Mouse (Mus musculus) Patski (cell line): ENCODE data around the gene Susd5. TPM values are rescaled to one million over a fixed set of nuclear protein-coding genes. Genes with fewer than 3 reads are reported as not detected.

ENCODE experiments used
- ATAC-seq: fragments of 100-300 bp; one replicate; pipeline ENCODE4 v1.8.0; 2021
- CTCF ChIA-PET: fragments of 350-600 bp; sonication (Branson Sonifier 250); formaldehyde crosslinking; loops from one replicate; lab custom pipeline; 2022; ENCODE audit warnings: inconsistent platforms; lab: Charles Lee
- POLR2A ChIA-PET: fragments of 350-600 bp; sonication (Branson Sonifier 250); formaldehyde crosslinking; loops from one replicate; lab custom pipeline; 2022; ENCODE audit warnings: antibody characterized with exemption, inconsistent platforms; lab: Charles Lee
- DNase-seq: peaks from one replicate; pipeline ENCODE4 v3.0.0-alpha.2; 2011; ENCODE audit warnings: low read depth, low spot score
- H3K27me3 ChIP-seq: fragments of 371-371 bp; one replicate; pipeline ENCODE4 v1.5.1; 2021
- CTCF ChIP-seq: fragments of 100-300 bp; IDR thresholded peaks from one replicate; pipeline ENCODE4 v1.5.1; 2021
- in situ Hi-C: fragments of 300-500 bp; cut with MboI; formaldehyde crosslinking; loops from 3 replicates; pipeline ENCODE4 v1.11.1; 2018; ENCODE audit warnings: low pct_unique_long_range_greater_than_20kb, mixed read lengths
- polyA plus RNA-seq: library from polyadenylated mRNA; unstranded; gene quantifications from one replicate; pipeline ENCODE4 v1.2.3, GENCODE M21; 2021

Gene Susd5
- polyA plus RNA-seq, 1 experiment from 2014 or later = not detected

GRCm38 (mm10) chr9:114025846-114026245 lies 31.1 kb upstream of the Susd5 start:
- DNase-seq = no peak
- POLR2A ChIA-PET = no interaction called here
- in situ Hi-C loops = loop anchor here (25.0 kb wide), 1 partner anchor 361 kb away; the partner anchor contains the start of gene Crtap

GRCm38 (mm10) chr9:114026261-114026934 lies 30.5 kb upstream of the Susd5 start:
- ChIA-PET POLR2A (no interaction called here), CTCF (interaction anchor here (1.6 to 1.7 kb wide), 4 partner anchors 8 to 19 kb away, joined by 4 to 8 read pairs (median 6); partner anchors contain the start of gene Fbxl2)
- in situ Hi-C loops = loop anchor here (25.0 kb wide), 1 partner anchor 361 kb away; the partner anchor contains the start of gene Crtap
- no peak for TF ChIP-seq CTCF
- DNase-seq (no peak), ATAC-seq (peak; percentile 90)
- no peaks in the 10 kb centered on the region for H3K27me3 ChIP-seq

More at GRCm38 (mm10) chr9:114025846-114026245, 31.1 kb upstream of the Susd5 start:
- CTCF ChIA-PET = interaction anchor here (1.7 kb wide), 1 partner anchor 20 kb away, joined by 4 read pairs; the partner anchor contains the start of gene Fbxl2
- TF ChIP-seq CTCF = no peak
- no peak for ATAC-seq
- H3K27me3 ChIP-seq = no peaks in the 10 kb centered on the region

GRCm38 (mm10) chr9:114040945-114041344 lies 16.0 kb upstream of the Susd5 start:
- no peak for TF ChIP-seq CTCF
- DNase-seq = no peak
- no peaks in the 10 kb centered on the region for H3K27me3 ChIP-seq
- CTCF ChIA-PET = interaction anchor here (1.1 to 1.5 kb wide), 2 partner anchors 10 to 11 kb away, joined by 3 read pairs; no protein-coding TSS in a partner anchor
- in situ Hi-C loops = loop anchor here (5.0 to 25.0 kb wide), 2 partner anchors 54 to 346 kb away; partner anchors contain the start of gene Crtap
- POLR2A ChIA-PET = no interaction called here
- no peak for ATAC-seq

- DNase-seq = no peak
- ATAC-seq = no peak
- CTCF ChIA-PET = no interaction called here
- POLR2A ChIA-PET = no interaction called here
- TF ChIP-seq CTCF = no peak
- no peaks in the 10 kb centered on the region for H3K27me3 ChIP-seq
- in situ Hi-C loops = loop anchor here (5.0 to 25.0 kb wide), 2 partner anchors 55 to 345 kb away; partner anchors contain the start of gene Crtap
Observed at GRCm38 (mm10) chr9:114042490-114042889, 14.4 kb upstream of the Susd5 start.

GRCm38 (mm10) chr9:114044446-114044845 lies 12.5 kb upstream of the Susd5 start:
- no peak for ATAC-seq
- in situ Hi-C loops = loop anchor here (5.0 to 25.0 kb wide), 2 partner anchors 57 to 343 kb away; partner anchors contain the start of gene Crtap
- POLR2A ChIA-PET = no interaction called here
- CTCF ChIA-PET = interaction anchor here (1.2 to 1.8 kb wide), 3 partner anchors 14 to 54 kb away, joined by 3 to 5 read pairs (median 5); no protein-coding TSS in a partner anchor
- peak; percentile 80 for TF ChIP-seq CTCF
- DNase-seq = no peak
- H3K27me3 ChIP-seq = no peaks in the 10 kb centered on the region

GRCm38 (mm10) chr9:114046028-114046427 lies 10.9 kb upstream of the Susd5 start, which contains the start of gene Fbxl2:
TSS of gene Fbxl2 (minus strand) at chr9:114046191.
- no peak for DNase-seq
- CTCF ChIA-PET = interaction anchor here (0.8 to 1.6 kb wide), 4 partner anchors 10 to 56 kb away, joined by 3 to 5 read pairs (median 4); no protein-coding TSS in a partner anchor
- in situ Hi-C loops = loop anchor here (25.0 kb wide), 1 partner anchor 341 kb away; the partner anchor contains the start of gene Crtap

GRCm38 (mm10) chr9:114046676-114047075 lies 10.3 kb upstream of the Susd5 start:
- TF ChIP-seq CTCF = no peak
- DNase-seq (no peak), ATAC-seq (no peak)
- in situ Hi-C loops = loop anchor here (25.0 kb wide), 1 partner anchor 341 kb away; the partner anchor contains the start of gene Crtap
- ChIA-PET CTCF (interaction anchor here (2.0 kb wide), 1 partner anchor 55 kb away, joined by 4 read pairs; no protein-coding TSS in a partner anchor), POLR2A (no interaction called here)
- no peaks in the 10 kb centered on the region for H3K27me3 ChIP-seq

More at GRCm38 (mm10) chr9:114046028-114046427, 10.9 kb upstream of the Susd5 start, which contains the start of gene Fbxl2:
- POLR2A ChIA-PET = no interaction called here
- no peak for TF ChIP-seq CTCF
- ATAC-seq = no peak
- no peaks in the 10 kb centered on the region for H3K27me3 ChIP-seq

- no peaks in the 10 kb centered on the region for H3K27me3 ChIP-seq
- POLR2A ChIA-PET = no interaction called here
- ATAC-seq = no peak
- CTCF ChIA-PET = interaction anchor here (1.2 kb wide), 1 partner anchor 9 kb away, joined by 3 read pairs; no protein-coding TSS in a partner anchor
- DNase-seq = no peak
- TF ChIP-seq CTCF = no peak
- in situ Hi-C loops = no loop called here
Observed at GRCm38 (mm10) chr9:114050106-114050505, 6.8 kb upstream of the Susd5 start.

- CTCF ChIA-PET = interaction anchor here (1.2 kb wide), 2 partner anchors 10 to 59 kb away, joined by 3 read pairs; no protein-coding TSS in a partner anchor
- POLR2A ChIA-PET = no interaction called here
- H3K27me3 ChIP-seq = no peaks in the 10 kb centered on the region
- ATAC-seq = no peak
- TF ChIP-seq CTCF = no peak
- in situ Hi-C loops = no loop called here
- no peak for DNase-seq
Observed at GRCm38 (mm10) chr9:114050778-114051177, 6.2 kb upstream of the Susd5 start.

GRCm38 (mm10) chr9:114052031-114052430 lies 4.9 kb upstream of the Susd5 start:
- no peak for ATAC-seq
- ChIA-PET CTCF (no interaction called here), POLR2A (no interaction called here)
- in situ Hi-C loops = no loop called here
- peaks cover 9% of the 10 kb centered on the region for H3K27me3 ChIP-seq
- no peak for TF ChIP-seq CTCF
- no peak for DNase-seq

GRCm38 (mm10) chr9:114052866-114053265 lies 4.1 kb upstream of the Susd5 start:
- ATAC-seq (no peak), DNase-seq (no peak)
- peaks cover 12% of the 10 kb centered on the region for H3K27me3 ChIP-seq
- no peak for TF ChIP-seq CTCF
- CTCF ChIA-PET = no interaction called here
- in situ Hi-C loops = no loop called here
- POLR2A ChIA-PET = no interaction called here
